Mouse (Mus musculus): ENCODE measurements around the gene Erc1. TPM values are rescaled to one million over a fixed set of nuclear protein-coding genes. Genes with fewer than 3 reads are reported as not detected.

Erc1 gene
- polyA plus RNA-seq, 1 experiment from 2014 or later: 6.5 TPM

GRCm38 (mm10) chr6:119535867-119536266 lies 312.1 kb downstream of the Erc1 start:
- H3K27me3 ChIP-seq (ENCODE audit: control insufficient read depth, insufficient read depth, low read length): no peaks in the 10 kb centered on the region

DNA sequence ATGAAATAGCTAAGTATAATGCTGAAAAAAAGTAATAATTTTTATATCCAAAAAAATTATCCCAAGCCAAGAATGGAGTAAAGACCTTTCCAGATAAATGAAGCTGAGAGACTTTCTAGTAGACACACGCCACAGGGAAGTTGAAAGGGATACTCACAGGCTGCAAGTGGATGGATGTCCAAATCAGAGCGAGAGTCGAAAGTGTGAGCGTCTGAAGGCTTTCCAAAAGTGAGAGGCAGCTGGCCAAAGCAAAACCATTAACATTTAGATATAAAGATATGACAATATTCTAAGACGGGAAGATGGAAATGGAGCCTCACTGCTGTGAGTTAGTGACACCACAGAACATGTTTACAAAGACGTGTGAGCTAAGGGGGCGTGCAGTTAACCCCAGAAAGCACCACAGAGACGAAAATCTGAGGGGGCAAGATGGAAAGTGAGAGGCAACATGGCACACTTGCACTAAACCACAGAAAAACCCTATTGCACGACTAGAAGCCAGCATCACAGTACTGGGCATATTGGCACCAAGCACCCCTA lies 314.7 kb downstream of the Erc1 start:
- no peaks in the 10 kb centered on the region for H3K36me3 ChIP-seq (ENCODE audit: control insufficient read depth, insufficient read depth, low read length)
- no peak for DNase-seq (ENCODE audit: low spot score)
- no peak for TF ChIP-seq EP300 (optimal IDR thresholded peaks at IDR 0.05)
- no peak for TF ChIP-seq CTCF (IDR thresholded peaks at IDR 0.05; ENCODE audit: low read depth)
- H3K27me3 ChIP-seq (ENCODE audit: control insufficient read depth, insufficient read depth, low read length): no peaks in the 10 kb centered on the region
- no peak overlapping the region for H3K9ac ChIP-seq (ENCODE audit: low read length)
- H3K9me3 ChIP-seq (ENCODE audit: control insufficient read depth, low read length): no peaks in the 10 kb centered on the region
- ATAC-seq (ENCODE audit: low FRiP score, low TSS enrichment): no peak
- WGBS: 53% methylated on average over 9 of the region's 9 CpGs
- H3K4me1 ChIP-seq (replicated peaks; ENCODE audit: control insufficient read depth, insufficient read depth): no peaks in the 10 kb centered on the region
- H3K4me2 ChIP-seq (replicated peaks; ENCODE audit: low read depth): no peak overlapping the region
- no peak overlapping the region for H3K27ac ChIP-seq (replicated peaks)
- no peak overlapping the region for H3K4me3 ChIP-seq (ENCODE audit: low read depth, low read length)

More at GRCm38 (mm10) chr6:119535867-119536266, 312.1 kb downstream of the Erc1 start:
- DNase-seq (ENCODE audit: low spot score) (no peak), ATAC-seq (ENCODE audit: low FRiP score, low TSS enrichment) (no peak)
- Histone ChIP-seq H3K4me2 (replicated peaks; ENCODE audit: low read depth) (no peak overlapping the region), H3K27ac (replicated peaks) (no peak overlapping the region), H3K36me3 (ENCODE audit: control insufficient read depth, insufficient read depth, low read length) (no peaks in the 10 kb centered on the region), H3K9ac (ENCODE audit: low read length) (no peak overlapping the region), H3K4me3 (ENCODE audit: low read depth, low read length) (no peak overlapping the region), H3K4me1 (replicated peaks; ENCODE audit: control insufficient read depth, insufficient read depth) (no peaks in the 10 kb centered on the region), H3K9me3 (ENCODE audit: control insufficient read depth, low read length) (no peaks in the 10 kb centered on the region)
- WGBS: 64% methylated on average over 12 of the region's 12 CpGs
- TF ChIP-seq EP300 (optimal IDR thresholded peaks at IDR 0.05) (no peak), CTCF (IDR thresholded peaks at IDR 0.05; ENCODE audit: low read depth) (no peak)

GRCm38 (mm10) chr6:119529659-119530058 lies 318.3 kb downstream of the Erc1 start:
- TF ChIP-seq EP300 (optimal IDR thresholded peaks at IDR 0.05) (no peak), CTCF (IDR thresholded peaks at IDR 0.05; ENCODE audit: low read depth) (no peak)
- no peaks in the 10 kb centered on the region for H3K27me3 ChIP-seq (ENCODE audit: control insufficient read depth, insufficient read depth, low read length)
- no peak for ATAC-seq (ENCODE audit: low FRiP score, low TSS enrichment)
- WGBS: 85% methylated on average over 3 of the region's 3 CpGs
- no peaks in the 10 kb centered on the region for H3K4me1 ChIP-seq (replicated peaks; ENCODE audit: control insufficient read depth, insufficient read depth)
- H3K9ac ChIP-seq (ENCODE audit: low read length): no peak overlapping the region
- no peak for DNase-seq (ENCODE audit: low spot score)
- no peaks in the 10 kb centered on the region for H3K36me3 ChIP-seq (ENCODE audit: control insufficient read depth, insufficient read depth, low read length)
- no peaks in the 10 kb centered on the region for H3K9me3 ChIP-seq (ENCODE audit: control insufficient read depth, low read length)
- H3K27ac ChIP-seq (replicated peaks): no peak overlapping the region
- no peak overlapping the region for H3K4me3 ChIP-seq (ENCODE audit: low read depth, low read length)
- no peak overlapping the region for H3K4me2 ChIP-seq (replicated peaks; ENCODE audit: low read depth)

GRCm38 (mm10) chr6:119526498-119526897 lies 321.5 kb downstream of the Erc1 start:
- Histone ChIP-seq H3K27me3 (ENCODE audit: control insufficient read depth, insufficient read depth, low read length) (no peaks in the 10 kb centered on the region), H3K27ac (replicated peaks) (no peak overlapping the region), H3K4me3 (ENCODE audit: low read depth, low read length) (no peak overlapping the region), H3K4me2 (replicated peaks; ENCODE audit: low read depth) (no peak overlapping the region), H3K36me3 (ENCODE audit: control insufficient read depth, insufficient read depth, low read length) (no peaks in the 10 kb centered on the region), H3K4me1 (replicated peaks; ENCODE audit: control insufficient read depth, insufficient read depth) (no peaks in the 10 kb centered on the region), H3K9ac (ENCODE audit: low read length) (no peak overlapping the region), H3K9me3 (ENCODE audit: control insufficient read depth, low read length) (no peaks in the 10 kb centered on the region)
- 70% methylated on average over 5 of the region's 5 CpGs for WGBS
- TF ChIP-seq EP300 (optimal IDR thresholded peaks at IDR 0.05) (no peak), CTCF (IDR thresholded peaks at IDR 0.05; ENCODE audit: low read depth) (no peak)
- DNase-seq (ENCODE audit: low spot score) (no peak), ATAC-seq (ENCODE audit: low FRiP score, low TSS enrichment) (no peak)

GRCm38 (mm10) chr6:119521931-119522391 lies 326.0 kb downstream of the Erc1 start:
- no peak overlapping the region for H3K27ac ChIP-seq (replicated peaks)
- TF ChIP-seq CTCF (IDR thresholded peaks at IDR 0.05; ENCODE audit: low read depth) (no peak), EP300 (optimal IDR thresholded peaks at IDR 0.05) (no peak)

GRCm38 (mm10) chr6:119521482-119521900 lies 326.5 kb downstream of the Erc1 start:
- ATAC-seq (ENCODE audit: low FRiP score, low TSS enrichment): no peak
- Histone ChIP-seq H3K36me3 (ENCODE audit: control insufficient read depth, insufficient read depth, low read length) (no peaks in the 10 kb centered on the region), H3K4me3 (ENCODE audit: low read depth, low read length) (no peak overlapping the region), H3K9ac (ENCODE audit: low read length) (no peak overlapping the region), H3K9me3 (ENCODE audit: control insufficient read depth, low read length) (no peaks in the 10 kb centered on the region), H3K4me1 (replicated peaks; ENCODE audit: control insufficient read depth, insufficient read depth) (no peaks in the 10 kb centered on the region), H3K27ac (replicated peaks) (no peak overlapping the region), H3K4me2 (replicated peaks; ENCODE audit: low read depth) (no peak overlapping the region), H3K27me3 (ENCODE audit: control insufficient read depth, insufficient read depth, low read length) (no peaks in the 10 kb centered on the region)
- TF ChIP-seq CTCF (IDR thresholded peaks at IDR 0.05; ENCODE audit: low read depth) (peak; percentile 43), EP300 (optimal IDR thresholded peaks at IDR 0.05) (no peak)
- no peak for DNase-seq (ENCODE audit: low spot score)
- 78% methylated on average over 3 of the region's 3 CpGs for WGBS

More at GRCm38 (mm10) chr6:119521931-119522391, 326.0 kb downstream of the Erc1 start:
- Histone ChIP-seq H3K4me1 (replicated peaks; ENCODE audit: control insufficient read depth, insufficient read depth) (no peaks in the 10 kb centered on the region), H3K9me3 (ENCODE audit: control insufficient read depth, low read length) (no peaks in the 10 kb centered on the region), H3K27me3 (ENCODE audit: control insufficient read depth, insufficient read depth, low read length) (no peaks in the 10 kb centered on the region), H3K4me3 (ENCODE audit: low read depth, low read length) (no peak overlapping the region), H3K36me3 (ENCODE audit: control insufficient read depth, insufficient read depth, low read length) (no peaks in the 10 kb centered on the region), H3K4me2 (replicated peaks; ENCODE audit: low read depth) (no peak overlapping the region), H3K9ac (ENCODE audit: low read length) (no peak overlapping the region)
- ATAC-seq (ENCODE audit: low FRiP score, low TSS enrichment): no peak
- no peak for DNase-seq (ENCODE audit: low spot score)
- 43% methylated on average over 3 of the region's 3 CpGs for WGBS

Other genes with a start within 250 kb of the Erc1 start
- gene Rad52, start 54.5 kb upstream of the Erc1 start, polyA plus RNA-seq (2015; fragmentation: Nextera tagmentation; extraction: Ambion mirVana): 6.8 TPM in 2 replicates
- gene Wnk1, start 190.5 kb upstream of the Erc1 start, polyA plus RNA-seq (2015; fragmentation: Nextera tagmentation; extraction: Ambion mirVana): 28.8 and 31.2 TPM in 2 replicates
- gene Ninj2, start 245.2 kb upstream of the Erc1 start, polyA plus RNA-seq (2015; fragmentation: Nextera tagmentation; extraction: Ambion mirVana): not detected in 2 replicates

Measured in stomach, postnatal 0 days (tissue).